Mouse (Mus musculus) ovary, postnatal 14 days (tissue): ENCODE results near the gene Slc5a10.

ENCODE experiments used
- DNase-seq: peaks from one replicate; pipeline ENCODE4 v3.0.0; 2022; ENCODE audit warnings: low spot score

Slc5a10 gene

GRCm38 (mm10) chr11:61667782-61668181 is 52.8 kb downstream of the Slc5a10 start:
- no peak for DNase-seq

GRCm38 (mm10) chr11:61667248-61667647 is 53.4 kb downstream of the Slc5a10 start:
- DNase-seq = no peak

GRCm38 (mm10) chr11:61665991-61666799 is 54.4 kb downstream of the Slc5a10 start:
- DNase-seq = peak; percentile 41

DNA sequence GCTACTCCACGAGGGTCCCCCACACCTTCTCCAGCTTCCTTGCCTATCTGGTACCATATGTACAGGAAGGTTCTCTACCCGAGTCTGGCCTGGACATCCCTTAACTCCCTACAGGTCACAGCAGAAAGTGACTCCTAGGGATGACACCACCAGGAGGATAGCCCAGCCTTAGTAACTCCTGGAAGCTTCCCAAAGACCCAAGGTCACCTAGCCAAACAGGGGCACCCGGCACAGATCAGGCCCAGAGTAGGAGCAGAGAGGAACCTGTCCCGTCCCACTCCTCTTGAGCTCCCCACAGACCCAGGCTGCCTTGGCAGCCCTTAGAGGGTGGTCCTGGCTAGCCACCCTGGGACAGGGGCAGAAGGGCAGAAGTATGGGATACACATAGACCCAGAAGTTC is 55.2 kb downstream of the Slc5a10 start:
- no peak for DNase-seq

- no peak for DNase-seq
Observed at GRCm38 (mm10) chr11:61662189-61662588, 58.4 kb downstream of the Slc5a10 start.

DNA sequence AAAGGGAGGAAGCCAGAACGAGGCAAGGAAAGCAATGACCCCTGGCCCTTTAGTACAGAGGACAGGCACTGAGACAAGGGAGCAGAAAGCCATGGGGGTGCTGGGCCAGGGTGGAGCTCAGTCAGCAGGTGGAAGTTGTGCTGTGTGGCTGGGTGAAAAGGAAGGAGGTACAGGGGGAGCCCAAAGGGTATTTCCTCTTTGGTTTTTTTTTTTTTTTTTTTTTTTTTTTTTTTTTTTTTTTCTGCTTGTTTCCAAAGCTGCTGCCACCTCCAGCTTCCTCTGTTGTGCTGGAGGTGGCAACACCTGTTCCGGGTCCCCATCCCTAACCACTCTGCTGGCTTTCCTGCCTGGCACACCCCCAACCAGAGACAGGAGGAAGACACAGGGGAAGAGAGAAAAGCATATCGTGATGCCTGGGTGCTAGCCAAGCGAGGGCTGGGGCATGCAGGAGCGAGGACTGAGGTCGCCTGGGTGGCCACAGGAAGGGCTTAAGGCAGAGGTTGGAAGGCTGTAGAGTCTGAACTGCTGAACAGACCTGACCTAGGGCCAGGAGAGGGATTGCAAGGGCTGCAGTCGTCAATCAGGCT is 59.7 kb downstream of the Slc5a10 start:
- no peak for DNase-seq

- DNase-seq = no peak
Observed at GRCm38 (mm10) chr11:61660001-61660400, 60.6 kb downstream of the Slc5a10 start.

GRCm38 (mm10) chr11:61659011-61659858 is 61.4 kb downstream of the Slc5a10 start:
- DNase-seq = no peak

GRCm38 (mm10) chr11:61658360-61658922 is 62.2 kb downstream of the Slc5a10 start:
- DNase-seq = no peak

DNA sequence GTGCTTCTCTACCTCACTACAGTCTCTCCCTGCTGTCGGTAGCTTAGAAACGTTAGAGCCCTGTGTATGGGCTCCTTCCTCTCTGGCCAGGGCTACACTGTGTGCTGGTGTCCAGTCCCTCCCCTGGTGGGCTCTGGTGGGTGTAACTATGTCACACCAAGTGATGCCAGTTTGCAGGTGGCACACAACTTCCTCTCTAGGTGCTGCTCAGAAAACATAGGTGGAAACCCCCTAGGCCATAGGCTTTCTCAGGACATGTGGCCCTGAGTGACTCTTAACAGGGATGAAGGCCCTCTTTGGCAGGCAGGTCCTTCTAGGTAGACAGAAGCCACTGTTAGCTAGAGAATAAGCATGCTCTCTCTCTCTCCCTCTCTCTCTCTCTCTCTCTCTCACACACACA is 63.2 kb downstream of the Slc5a10 start:
- DNase-seq = no peak

GRCm38 (mm10) chr11:61656148-61656850 is 64.3 kb downstream of the Slc5a10 start:
- DNase-seq = no peak

GRCm38 (mm10) chr11:61655649-61656048 is 65.0 kb downstream of the Slc5a10 start:
- no peak for DNase-seq

GRCm38 (mm10) chr11:61654786-61655311 is 65.8 kb downstream of the Slc5a10 start:
- DNase-seq = no peak

GRCm38 (mm10) chr11:61653568-61653967 is 67.1 kb downstream of the Slc5a10 start:
- no peak for DNase-seq

DNA sequence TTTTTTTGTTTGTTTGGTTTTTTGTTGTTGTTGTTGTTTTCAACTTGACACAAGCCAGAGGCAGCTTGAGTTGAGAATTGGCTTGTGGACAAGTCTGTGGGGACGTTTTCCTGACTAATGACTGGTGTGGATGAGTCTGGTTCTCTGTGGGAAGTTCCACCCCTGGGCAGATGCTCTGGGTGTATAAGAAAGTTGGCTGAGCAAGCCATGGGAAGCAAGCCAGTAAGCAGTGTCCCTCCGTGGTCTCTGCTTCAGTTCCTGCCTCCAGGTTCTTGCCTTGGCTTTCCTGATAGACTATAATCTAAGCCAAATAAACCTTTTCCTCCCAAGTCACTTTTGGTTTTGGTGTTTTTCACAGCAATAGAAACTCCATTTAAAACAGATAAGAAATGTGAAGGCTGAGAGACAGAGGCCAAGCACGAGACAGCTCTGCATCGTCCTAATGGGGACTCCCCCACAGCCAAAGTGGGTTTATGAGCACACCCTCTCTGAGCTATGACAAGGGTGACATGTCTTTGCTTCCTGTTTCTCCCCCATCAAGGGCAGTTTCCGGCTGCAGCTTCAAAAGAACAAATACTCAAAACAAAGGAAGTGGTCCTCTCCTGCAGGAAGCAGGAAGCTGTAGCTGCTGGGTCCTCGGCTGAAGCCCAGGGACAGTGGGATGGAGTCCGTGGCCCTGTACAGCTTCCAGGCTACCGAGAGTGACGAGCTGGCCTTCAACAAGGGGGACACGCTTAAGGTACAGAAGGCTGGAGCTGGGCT is 67.8 kb downstream of the Slc5a10 start, which contains the start of gene Grap:
TSS of gene Grap (plus strand) at position 580 of the 762 bp plus-strand sequence.
- no peak for DNase-seq

DNA sequence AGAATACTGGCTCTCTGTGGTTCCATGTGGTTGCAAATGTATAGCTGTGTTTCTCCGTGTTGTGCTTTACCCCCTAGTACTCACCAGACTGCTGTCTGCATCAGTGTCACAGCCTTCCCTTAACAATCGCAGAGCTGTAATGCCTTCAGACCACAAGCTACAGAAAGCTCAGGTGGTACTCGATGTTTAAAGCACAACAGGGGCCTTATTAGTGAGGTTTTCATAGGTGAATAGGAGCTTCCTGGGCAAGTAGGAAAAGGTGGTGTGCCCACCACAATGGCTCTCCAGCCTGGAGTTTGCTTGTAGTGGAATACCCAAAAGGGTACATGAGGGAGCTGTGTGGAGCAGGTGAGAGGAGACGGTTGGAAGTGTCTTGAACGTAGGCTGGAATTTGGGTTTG is 68.4 kb downstream of the Slc5a10 start:
- no peak for DNase-seq

DNA sequence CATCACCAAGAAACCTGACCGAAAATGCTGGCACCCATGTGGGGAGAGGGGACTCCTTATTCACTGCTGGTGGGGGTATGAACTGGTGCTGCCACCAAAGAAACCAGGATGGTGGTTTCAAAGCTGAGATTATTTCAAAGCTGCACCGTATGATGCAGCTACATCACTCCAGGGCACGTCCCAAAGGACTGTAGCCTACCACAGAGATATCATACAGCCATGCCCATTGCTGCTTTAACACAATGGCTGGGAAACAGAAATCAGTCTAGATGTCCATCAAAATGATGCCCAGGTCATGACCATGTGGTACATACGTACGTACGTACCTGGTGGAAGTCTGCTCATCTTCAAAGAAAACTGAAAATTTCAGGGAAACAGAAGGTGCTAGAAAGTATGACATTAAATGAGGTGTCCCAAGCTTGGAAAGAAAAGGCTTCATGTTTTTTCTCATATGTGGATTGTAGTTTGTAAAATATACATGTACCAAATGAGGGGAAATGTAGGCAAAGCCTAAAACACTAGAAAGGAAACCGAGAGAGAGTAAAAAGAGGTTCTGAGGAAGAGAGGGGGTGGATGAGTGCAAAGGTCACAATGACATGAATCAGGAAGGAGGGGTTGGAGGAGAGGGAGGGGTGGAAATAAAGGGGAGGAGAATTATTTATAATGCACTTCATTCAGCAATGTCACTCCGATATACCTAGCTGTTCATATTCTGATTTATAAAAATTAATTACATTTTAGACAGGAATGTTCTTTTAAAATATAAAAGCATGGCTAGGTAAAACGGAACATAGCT is 70.0 kb downstream of the Slc5a10 start:
- DNase-seq = no peak

GRCm38 (mm10) chr11:61649626-61650025 is 71.0 kb downstream of the Slc5a10 start:
- DNase-seq = no peak

GRCm38 (mm10) chr11:61649163-61649580 is 71.5 kb downstream of the Slc5a10 start:
- no peak for DNase-seq

GRCm38 (mm10) chr11:61648749-61649115 is 71.9 kb downstream of the Slc5a10 start:
- no peak for DNase-seq
